Mouse (Mus musculus) telencephalon, adult 2 months (tissue): Measurements from ENCODE around the gene Ncdn.

Experiments used
- DNase-seq: peaks from one replicate; pipeline ENCODE4 v3.0.0-alpha.2; 2011; ENCODE audit warnings: low read depth, low spot score

Ncdn gene

GRCm38 (mm10) chr4:126753268-126754230 lies at the start of gene Ncdn, which contains the start of gene AU040320:
Gene Ncdn, minus strand, starts transcription at chr4:126753438.
Gene AU040320, plus strand, starts transcription at chr4:126753544.
- DNase-seq, result peak; percentile 93

- no peak for DNase-seq
Measured at GRCm38 (mm10) chr4:126802174-126802573, 48.9 kb upstream of the Ncdn start.

GRCm38 (mm10) chr4:126792341-126793102 lies 39.3 kb upstream of the Ncdn start:
- DNase-seq, result no peak

GRCm38 (mm10) chr4:126782996-126783395 lies 29.8 kb upstream of the Ncdn start:
- no peak for DNase-seq

GRCm38 (mm10) chr4:126782512-126782911 lies 29.3 kb upstream of the Ncdn start:
- DNase-seq, result no peak

- no peak for DNase-seq
Measured at GRCm38 (mm10) chr4:126781871-126782270, 28.6 kb upstream of the Ncdn start.

GRCm38 (mm10) chr4:126779826-126780775 lies 26.9 kb upstream of the Ncdn start:
- no peak for DNase-seq

- DNase-seq, result no peak
Measured at GRCm38 (mm10) chr4:126779148-126779581, 25.9 kb upstream of the Ncdn start.

- DNase-seq, result no peak
Measured at GRCm38 (mm10) chr4:126775182-126775581, 21.9 kb upstream of the Ncdn start.

GRCm38 (mm10) chr4:126773871-126774270 lies 20.6 kb upstream of the Ncdn start:
- DNase-seq, result no peak

GRCm38 (mm10) chr4:126770831-126771230 lies 17.6 kb upstream of the Ncdn start:
- DNase-seq, result no peak

- no peak for DNase-seq
Measured at GRCm38 (mm10) chr4:126769800-126770563, 16.7 kb upstream of the Ncdn start.

GRCm38 (mm10) chr4:126763483-126763882 lies 10.2 kb upstream of the Ncdn start:
- DNase-seq, result no peak

GRCm38 (mm10) chr4:126762586-126763359 lies 9.5 kb upstream of the Ncdn start:
- no peak for DNase-seq

- no peak for DNase-seq
Measured at GRCm38 (mm10) chr4:126759435-126759834, 6.2 kb upstream of the Ncdn start.

- DNase-seq, result no peak
Measured at GRCm38 (mm10) chr4:126758299-126758698, 5.1 kb upstream of the Ncdn start.

GRCm38 (mm10) chr4:126756766-126757165 lies 3.5 kb upstream of the Ncdn start:
- no peak for DNase-seq

- no peak for DNase-seq
Measured at GRCm38 (mm10) chr4:126754736-126755374, 1.6 kb upstream of the Ncdn start.

GRCm38 (mm10) chr4:126754231-126754611 lies 983 bp upstream of the Ncdn start:
- no peak for DNase-seq
